Mouse (Mus musculus): ENCODE results near the gene Cyba. TPM values are rescaled to one million over a fixed set of nuclear protein-coding genes. Genes with fewer than 3 reads are reported as not detected.

The Cyba gene
- polyA plus RNA-seq, 1 experiment from 2014 or later: 349 TPM

GRCm38 (mm10) chr8:122430058-122430636 is 2.6 kb downstream of the Cyba start:
- Histone ChIP-seq H3K27me3 (replicated peaks; ENCODE audit: control insufficient read depth, insufficient read depth, low read length) (no peaks in the 10 kb centered on the region), H3K4me3 (ENCODE audit: low read length) (no peak overlapping the region), H3K4me1 (ENCODE audit: control insufficient read depth, insufficient read depth, low read length) (peaks cover 17% of the 10 kb centered on the region), H3K36me3 (ENCODE audit: control insufficient read depth, insufficient read depth, low read length) (peaks cover 12% of the 10 kb centered on the region; the same call in 1 of the 2 replicates), H3K9ac (ENCODE audit: low read depth, low read length) (no peak overlapping the region), H3K27ac (ENCODE audit: low read length) (no peak overlapping the region), H3K4me2 (ENCODE audit: low read depth, low read length) (no peak overlapping the region), H3K9me3 (ENCODE audit: control insufficient read depth, low read length) (no peaks in the 10 kb centered on the region)
- 83% methylated on average over 10 of the region's 10 CpGs for WGBS
- no peak for ATAC-seq

- Histone ChIP-seq H3K9me3 (ENCODE audit: control insufficient read depth, low read length) (no peaks in the 10 kb centered on the region), H3K4me2 (ENCODE audit: low read depth, low read length) (no peak overlapping the region), H3K9ac (ENCODE audit: low read depth, low read length) (no peak overlapping the region), H3K27ac (ENCODE audit: low read length) (no peak overlapping the region), H3K4me3 (ENCODE audit: low read length) (no peak overlapping the region), H3K36me3 (ENCODE audit: control insufficient read depth, insufficient read depth, low read length) (peaks cover 10% of the 10 kb centered on the region; the same call in 1 of the 2 replicates), H3K27me3 (replicated peaks; ENCODE audit: control insufficient read depth, insufficient read depth, low read length) (no peaks in the 10 kb centered on the region), H3K4me1 (ENCODE audit: control insufficient read depth, insufficient read depth, low read length) (peaks cover 16% of the 10 kb centered on the region)
- WGBS: 89% methylated on average over 9 of the region's 9 CpGs
- ATAC-seq: no peak
Observed at GRCm38 (mm10) chr8:122428163-122428562, 4.6 kb downstream of the Cyba start.

GRCm38 (mm10) chr8:122427607-122428006 is 5.1 kb downstream of the Cyba start:
- H3K9ac ChIP-seq (ENCODE audit: low read depth, low read length): no peak overlapping the region
- H3K4me2 ChIP-seq (ENCODE audit: low read depth, low read length): no peak overlapping the region
- ATAC-seq: no peak
- H3K9me3 ChIP-seq (ENCODE audit: control insufficient read depth, low read length): no peaks in the 10 kb centered on the region
- 89% methylated on average over 7 of the region's 7 CpGs for WGBS
- H3K27ac ChIP-seq (ENCODE audit: low read length): no peak overlapping the region
- H3K36me3 ChIP-seq (ENCODE audit: control insufficient read depth, insufficient read depth, low read length): peaks cover 10% of the 10 kb centered on the region; the same call in 1 of the 2 replicates
- H3K4me1 ChIP-seq (ENCODE audit: control insufficient read depth, insufficient read depth, low read length): peaks cover 11% of the 10 kb centered on the region
- no peak overlapping the region for H3K4me3 ChIP-seq (ENCODE audit: low read length)
- no peaks in the 10 kb centered on the region for H3K27me3 ChIP-seq (replicated peaks; ENCODE audit: control insufficient read depth, insufficient read depth, low read length)

GRCm38 (mm10) chr8:122426145-122426544 is 6.6 kb downstream of the Cyba start:
- no peaks in the 10 kb centered on the region for H3K9me3 ChIP-seq (ENCODE audit: control insufficient read depth, low read length)
- no peak for ATAC-seq
- H3K36me3 ChIP-seq (ENCODE audit: control insufficient read depth, insufficient read depth, low read length): peaks cover 10% of the 10 kb centered on the region; the same call in 1 of the 2 replicates
- peaks cover 10% of the 10 kb centered on the region for H3K4me1 ChIP-seq (ENCODE audit: control insufficient read depth, insufficient read depth, low read length)
- H3K27ac ChIP-seq (ENCODE audit: low read length): no peak overlapping the region
- no peaks in the 10 kb centered on the region for H3K27me3 ChIP-seq (replicated peaks; ENCODE audit: control insufficient read depth, insufficient read depth, low read length)
- no peak overlapping the region for H3K4me2 ChIP-seq (ENCODE audit: low read depth, low read length)
- H3K9ac ChIP-seq (ENCODE audit: low read depth, low read length): no peak overlapping the region
- no peak overlapping the region for H3K4me3 ChIP-seq (ENCODE audit: low read length)
- WGBS: 76% methylated on average over 9 of the region's 9 CpGs

GRCm38 (mm10) chr8:122423659-122424058 is 9.1 kb downstream of the Cyba start:
- H3K9ac ChIP-seq (ENCODE audit: low read depth, low read length): no peak overlapping the region
- peaks cover 9% of the 10 kb centered on the region for H3K4me1 ChIP-seq (ENCODE audit: control insufficient read depth, insufficient read depth, low read length)
- H3K27me3 ChIP-seq (replicated peaks; ENCODE audit: control insufficient read depth, insufficient read depth, low read length): no peaks in the 10 kb centered on the region
- peaks cover 10% of the 10 kb centered on the region; the same call in 1 of the 2 replicates for H3K36me3 ChIP-seq (ENCODE audit: control insufficient read depth, insufficient read depth, low read length)
- no peak overlapping the region for H3K4me2 ChIP-seq (ENCODE audit: low read depth, low read length)
- no peak for ATAC-seq
- H3K27ac ChIP-seq (ENCODE audit: low read length): no peak overlapping the region
- no peak overlapping the region for H3K4me3 ChIP-seq (ENCODE audit: low read length)
- no peaks in the 10 kb centered on the region for H3K9me3 ChIP-seq (ENCODE audit: control insufficient read depth, low read length)
- 46% methylated on average over 5 of the region's 5 CpGs for WGBS

- ATAC-seq: no peak
- WGBS: 84% methylated on average over 24 of the region's 24 CpGs
- Histone ChIP-seq H3K4me3 (ENCODE audit: low read length) (no peak overlapping the region), H3K36me3 (ENCODE audit: control insufficient read depth, insufficient read depth, low read length) (peaks cover 10% of the 10 kb centered on the region; the same call in 1 of the 2 replicates), H3K27me3 (replicated peaks; ENCODE audit: control insufficient read depth, insufficient read depth, low read length) (no peaks in the 10 kb centered on the region), H3K4me2 (ENCODE audit: low read depth, low read length) (no peak overlapping the region), H3K9ac (ENCODE audit: low read depth, low read length) (no peak overlapping the region), H3K27ac (ENCODE audit: low read length) (no peak overlapping the region), H3K9me3 (ENCODE audit: control insufficient read depth, low read length) (no peaks in the 10 kb centered on the region), H3K4me1 (ENCODE audit: control insufficient read depth, insufficient read depth, low read length) (peaks cover 9% of the 10 kb centered on the region)
Observed at GRCm38 (mm10) chr8:122423217-122423616, 9.5 kb downstream of the Cyba start.

GRCm38 (mm10) chr8:122421376-122422070 is 11.2 kb downstream of the Cyba start, which contains the start of gene Il17c:
Il17c (plus strand) TSS chr8:122422020.
- Histone ChIP-seq H3K4me1 (ENCODE audit: control insufficient read depth, insufficient read depth, low read length) (peaks cover 9% of the 10 kb centered on the region), H3K36me3 (ENCODE audit: control insufficient read depth, insufficient read depth, low read length) (peaks cover 6% of the 10 kb centered on the region; the same call in 1 of the 2 replicates), H3K4me3 (ENCODE audit: low read length) (no peak within 1 kb of the TSS), H3K27me3 (replicated peaks; ENCODE audit: control insufficient read depth, insufficient read depth, low read length) (no peaks in the 10 kb centered on the region), H3K9ac (ENCODE audit: low read depth, low read length) (no peak within 1 kb of the TSS), H3K27ac (ENCODE audit: low read length) (peak within 1 kb of the TSS; percentile 54; the same call in 1 of the 2 replicates), H3K9me3 (ENCODE audit: control insufficient read depth, low read length) (no peaks in the 10 kb centered on the region), H3K4me2 (ENCODE audit: low read depth, low read length) (no peak within 1 kb of the TSS)
- peak; percentile 91 for ATAC-seq
- WGBS: 64% methylated on average over 14 of the region's 14 CpGs

- Histone ChIP-seq H3K9me3 (ENCODE audit: control insufficient read depth, low read length) (no peaks in the 10 kb centered on the region), H3K27me3 (replicated peaks; ENCODE audit: control insufficient read depth, insufficient read depth, low read length) (no peaks in the 10 kb centered on the region), H3K9ac (ENCODE audit: low read depth, low read length) (no peak overlapping the region), H3K4me1 (ENCODE audit: control insufficient read depth, insufficient read depth, low read length) (peaks cover 9% of the 10 kb centered on the region), H3K27ac (ENCODE audit: low read length) (no peak overlapping the region), H3K4me2 (ENCODE audit: low read depth, low read length) (no peak overlapping the region), H3K36me3 (ENCODE audit: control insufficient read depth, insufficient read depth, low read length) (peaks cover 4% of the 10 kb centered on the region; the same call in 1 of the 2 replicates), H3K4me3 (ENCODE audit: low read length) (no peak overlapping the region)
- WGBS: 70% methylated on average over 9 of the region's 9 CpGs
- no peak for ATAC-seq
Observed at GRCm38 (mm10) chr8:122419881-122420555, 12.7 kb downstream of the Cyba start.

- Histone ChIP-seq H3K27me3 (replicated peaks; ENCODE audit: control insufficient read depth, insufficient read depth, low read length) (no peaks in the 10 kb centered on the region), H3K4me2 (ENCODE audit: low read depth, low read length) (no peak overlapping the region), H3K9me3 (ENCODE audit: control insufficient read depth, low read length) (no peaks in the 10 kb centered on the region), H3K4me1 (ENCODE audit: control insufficient read depth, insufficient read depth, low read length) (no peaks in the 10 kb centered on the region), H3K27ac (ENCODE audit: low read length) (no peak overlapping the region), H3K36me3 (ENCODE audit: control insufficient read depth, insufficient read depth, low read length) (peaks cover 17% of the 10 kb centered on the region), H3K4me3 (ENCODE audit: low read length) (no peak overlapping the region), H3K9ac (ENCODE audit: low read depth, low read length) (no peak overlapping the region)
- WGBS: 85% methylated on average over 6 of the region's 6 CpGs
- no peak for ATAC-seq
Observed at GRCm38 (mm10) chr8:122415554-122415953, 17.2 kb downstream of the Cyba start.
